Mouse (Mus musculus) cerebellum, adult 9-11 months (tissue): ENCODE results near the gene Gadd45gip1.

Experiments
- DNase-seq: peaks from one replicate; pipeline ENCODE4 v3.0.0; 2022

Gadd45gip1 gene

DNA sequence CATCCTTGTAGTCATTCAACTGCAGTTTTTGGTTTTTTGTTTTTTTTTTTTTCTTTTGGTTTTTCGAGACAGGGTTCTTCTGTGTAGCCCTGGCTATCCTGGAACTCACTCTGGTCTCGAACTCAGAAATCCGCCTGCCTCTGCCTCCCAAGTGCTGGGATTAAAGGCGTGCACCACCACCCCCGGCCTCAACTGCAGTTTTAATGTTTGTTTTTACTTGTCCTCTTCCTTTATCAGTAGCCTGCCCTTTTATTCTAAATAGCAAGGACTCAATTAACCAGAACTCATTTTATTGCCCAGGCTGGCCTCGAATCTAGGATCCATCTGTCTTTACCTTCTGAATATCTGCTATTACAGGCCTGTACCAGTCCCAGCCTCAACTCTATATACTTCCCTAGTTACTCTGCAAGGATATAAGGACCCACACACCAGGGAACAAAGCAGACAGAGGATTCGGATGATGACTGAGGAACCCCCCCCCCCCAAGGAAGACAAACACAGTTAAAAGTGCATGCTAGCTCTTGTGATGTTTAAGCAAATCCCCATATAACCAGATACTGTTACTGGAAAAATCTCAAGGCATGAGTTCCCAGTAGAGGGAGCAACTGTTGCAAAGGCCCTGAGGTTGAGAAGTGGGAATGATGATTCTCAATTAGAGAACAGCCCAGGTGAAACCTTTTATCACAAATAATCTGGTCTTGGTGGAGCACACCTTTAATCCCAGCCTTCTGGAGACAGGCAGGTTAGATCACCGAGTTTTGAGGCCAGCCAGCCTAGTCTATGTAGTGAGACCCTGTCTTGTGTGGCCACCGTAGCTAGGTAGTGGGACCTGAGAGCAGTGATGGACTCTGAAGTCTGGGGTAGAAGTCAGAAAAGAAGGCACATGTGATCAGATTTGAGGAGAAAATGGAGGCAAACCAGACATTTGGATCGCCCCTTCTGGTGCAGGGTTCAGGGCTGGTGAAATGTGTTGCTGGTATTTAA is 1.7 kb downstream of the Gadd45gip1 start:
- DNase-seq, result no peak

DNA sequence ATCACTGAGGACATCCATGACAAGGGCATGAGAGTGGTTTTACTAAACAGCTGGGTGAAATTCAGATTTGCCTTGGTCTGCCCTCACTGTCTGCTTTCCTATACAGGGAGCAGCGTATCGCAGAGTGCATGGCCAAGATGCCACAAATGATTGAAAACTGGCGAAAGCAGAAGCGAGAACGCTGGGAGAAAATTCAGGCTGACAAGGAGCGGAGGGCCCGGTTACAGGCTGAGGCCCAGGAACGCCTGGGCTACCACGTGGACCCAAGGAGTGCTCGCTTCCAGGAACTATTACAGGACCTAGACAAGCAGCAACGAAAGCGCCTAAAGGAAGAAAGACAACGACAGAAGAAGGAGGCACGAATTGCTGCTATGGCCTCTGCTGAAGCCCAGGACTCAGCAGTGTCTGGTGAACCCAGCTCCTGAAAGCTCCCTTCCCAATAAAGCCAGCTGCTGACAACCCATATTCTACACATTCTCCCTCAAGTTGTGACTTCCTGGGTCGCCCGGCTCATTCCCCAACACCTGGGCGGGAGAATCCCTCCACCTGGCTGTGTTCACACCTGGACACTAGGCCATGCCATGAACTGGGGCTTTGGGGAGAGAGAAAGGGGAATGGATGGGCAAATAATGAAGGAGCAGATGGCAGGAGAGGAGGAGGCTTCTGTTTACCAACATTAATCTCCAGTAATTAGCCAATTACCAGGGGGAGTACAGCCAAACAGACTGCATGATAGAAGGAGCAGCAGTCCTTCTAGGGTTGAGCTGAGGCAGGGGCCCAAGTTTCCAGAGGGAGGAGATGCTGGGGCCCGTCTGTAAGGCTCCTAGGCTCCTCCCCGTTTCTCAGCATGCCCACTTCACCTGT is 2.9 kb downstream of the Gadd45gip1 start:
- no peak for DNase-seq

- peak; percentile 87 for DNase-seq
These were observed 3.8 kb downstream of the Gadd45gip1 start for GRCm38 (mm10) chr8:84834866-84835855.

- DNase-seq, result peak; percentile 64
These were observed 6.0 kb downstream of the Gadd45gip1 start for GRCm38 (mm10) chr8:84837149-84837911.

GRCm38 (mm10) chr8:84837912-84838470 is 6.7 kb downstream of the Gadd45gip1 start:
- no peak for DNase-seq

DNA sequence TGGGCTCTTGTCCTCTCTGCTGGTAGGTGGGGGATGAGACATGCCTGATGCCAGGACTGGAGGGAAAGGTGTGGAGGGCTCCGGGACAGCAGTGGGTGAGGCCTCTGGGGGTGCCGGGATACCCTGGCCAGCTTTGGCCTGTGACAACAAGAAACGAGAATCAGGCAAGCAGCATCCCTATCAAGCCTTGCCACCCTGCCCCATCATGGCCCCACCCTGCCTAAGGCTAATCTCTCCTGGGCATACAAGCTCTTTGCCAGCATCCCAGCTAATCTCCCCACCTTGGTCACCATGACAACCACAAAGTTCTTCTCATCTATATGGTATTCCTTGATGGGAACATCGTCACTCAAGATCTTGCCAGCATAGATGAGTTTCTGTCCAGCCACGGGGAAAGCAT is 7.2 kb downstream of the Gadd45gip1 start:
- no peak for DNase-seq

GRCm38 (mm10) chr8:84839411-84839810 is 8.1 kb downstream of the Gadd45gip1 start:
- no peak for DNase-seq

DNA sequence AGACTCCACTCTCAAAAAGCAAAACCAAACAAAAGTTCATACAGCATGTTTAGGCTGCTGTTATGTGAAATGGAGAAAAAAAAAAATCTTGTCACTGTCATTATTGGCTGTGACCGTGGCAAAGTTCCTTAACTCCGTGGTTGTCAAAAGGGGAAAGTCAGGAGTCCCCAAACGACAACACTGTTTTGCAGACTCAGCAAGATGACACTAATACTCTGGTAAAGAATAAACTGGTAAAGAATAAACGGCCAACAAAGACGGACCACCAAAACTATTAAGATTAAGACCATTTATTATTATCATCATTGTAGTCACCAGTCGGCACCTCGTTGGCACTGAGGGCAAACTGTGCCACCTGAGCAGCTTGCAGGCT is 8.5 kb downstream of the Gadd45gip1 start:
- DNase-seq, result no peak

GRCm38 (mm10) chr8:84840248-84840999 is 9.1 kb downstream of the Gadd45gip1 start, which contains the start of gene Rad23a:
Gene Rad23a (minus strand): TSS chr8:84840665.
- DNase-seq, result peak; percentile 94

GRCm38 (mm10) chr8:84841514-84841913 is 10.2 kb downstream of the Gadd45gip1 start:
- no peak for DNase-seq

GRCm38 (mm10) chr8:84844397-84845070 is 13.2 kb downstream of the Gadd45gip1 start:
- no peak for DNase-seq

GRCm38 (mm10) chr8:84845355-84846093 is 14.2 kb downstream of the Gadd45gip1 start:
- no peak for DNase-seq

GRCm38 (mm10) chr8:84846094-84846721 is 14.9 kb downstream of the Gadd45gip1 start:
- DNase-seq, result peak; percentile 74

- peak; percentile 100 for DNase-seq
These were observed 15.6 kb downstream of the Gadd45gip1 start, which contains the start of gene Calr for GRCm38 (mm10) chr8:84846722-84847572. Gene Calr (minus strand): TSS chr8:84846934.

GRCm38 (mm10) chr8:84847684-84848435 is 16.5 kb downstream of the Gadd45gip1 start:
- DNase-seq, result peak; percentile 63

DNA sequence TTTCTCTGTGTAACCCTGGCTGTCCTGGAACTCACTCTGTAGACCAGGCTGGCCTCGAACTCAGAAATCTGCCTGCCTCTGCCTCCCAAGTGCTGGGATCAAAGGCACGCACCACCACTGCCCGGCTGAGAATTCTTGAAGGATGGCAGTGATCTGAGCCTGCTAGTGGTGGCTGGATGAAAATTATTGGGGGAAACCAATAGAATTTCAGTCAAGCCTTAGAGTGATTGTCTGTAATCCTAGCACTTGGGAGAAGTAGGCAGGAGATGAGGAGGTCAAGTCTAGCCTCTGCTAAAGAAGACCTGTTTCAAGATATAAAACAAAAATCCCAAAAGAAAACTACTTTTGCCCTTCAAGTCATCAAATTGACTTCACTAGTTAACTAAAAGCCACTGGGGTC is 25.1 kb downstream of the Gadd45gip1 start:
- no peak for DNase-seq
